Mouse (Mus musculus) gastrocnemius, postnatal 14 days (tissue): Measurements from ENCODE around the gene Crlf1. TPM values are rescaled to one million over a fixed set of nuclear protein-coding genes. Genes with fewer than 3 reads are reported as not detected.
A peak's percentile ranks its signal among the peaks of the same experiment; 100 is the strongest.

Experiments used
- DNase-seq: peaks from one replicate; pipeline ENCODE4 v3.0.0; 2021; ENCODE audit warnings: mixed read lengths
- intact Hi-C: fragments of 180-260 bp; cut with DNase I; formaldehyde crosslinking; loops from one replicate; pipeline ENCODE4 v1.15.1; 2025; ENCODE audit warnings: low total_unique reads
- total RNA-seq, 2 experiments: library from RNA; stranded (reverse); gene quantifications; 2 replicates each; pipeline ENCODE4 v1.2.3; 2021

Gene Crlf1
- total RNA-seq, 2 experiments from 2014 or later, result 1.5 to 1.9 TPM

- peak; percentile 62 for DNase-seq
Measured at GRCm38 (mm10) chr8:70467229-70467725, 25.7 kb upstream of the Crlf1 start.

DNA sequence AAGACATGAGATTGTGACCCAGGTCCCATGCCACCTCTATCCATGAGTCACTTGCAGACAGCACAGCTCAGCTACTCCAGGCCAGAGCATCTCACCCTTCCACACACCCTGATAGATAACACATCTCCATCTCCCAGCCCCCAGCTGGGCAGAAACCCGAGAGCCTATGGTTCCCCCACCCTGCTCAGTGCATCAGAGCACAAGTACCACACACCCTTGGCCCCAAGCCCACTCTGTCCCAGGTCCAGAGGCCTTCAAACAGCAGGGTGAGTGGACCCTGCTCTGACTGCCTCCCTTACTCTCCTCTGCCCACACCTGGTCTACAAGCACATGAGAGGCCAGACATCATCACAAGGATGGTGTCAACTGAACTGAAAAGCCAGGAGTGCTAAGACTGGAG, 25.1 kb upstream of the Crlf1 start:
- intact Hi-C loops, result no loop called here

More at GRCm38 (mm10) chr8:70467229-70467725, 25.7 kb upstream of the Crlf1 start:
- intact Hi-C loops, result no loop called here

DNA sequence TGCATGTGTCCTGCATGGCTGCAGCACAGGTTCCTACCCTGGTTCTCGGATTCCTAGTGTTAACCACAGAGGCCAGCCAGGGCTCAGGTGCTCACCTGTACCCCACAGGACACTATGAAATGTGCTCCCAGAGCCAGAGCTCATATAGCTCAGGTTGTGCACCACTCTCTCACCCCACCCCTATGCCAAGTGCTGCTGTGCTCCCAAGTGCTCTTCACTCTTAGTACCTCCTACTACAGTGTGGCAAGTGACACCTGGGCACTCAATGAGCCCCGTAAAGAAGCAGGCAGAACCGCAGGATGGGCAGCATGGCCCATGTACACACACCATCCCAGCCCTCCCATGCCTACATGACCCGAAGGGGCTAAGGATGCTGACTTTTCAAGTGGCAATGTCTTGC, 24.2 kb upstream of the Crlf1 start:
- intact Hi-C loops, result no loop called here
- DNase-seq, result no peak

More for the DNA sequence above, 25.1 kb upstream of the Crlf1 start:
- DNase-seq, result no peak

- no peak for DNase-seq
- intact Hi-C loops, result no loop called here
Measured at GRCm38 (mm10) chr8:70469295-70469916, 23.6 kb upstream of the Crlf1 start.

DNA sequence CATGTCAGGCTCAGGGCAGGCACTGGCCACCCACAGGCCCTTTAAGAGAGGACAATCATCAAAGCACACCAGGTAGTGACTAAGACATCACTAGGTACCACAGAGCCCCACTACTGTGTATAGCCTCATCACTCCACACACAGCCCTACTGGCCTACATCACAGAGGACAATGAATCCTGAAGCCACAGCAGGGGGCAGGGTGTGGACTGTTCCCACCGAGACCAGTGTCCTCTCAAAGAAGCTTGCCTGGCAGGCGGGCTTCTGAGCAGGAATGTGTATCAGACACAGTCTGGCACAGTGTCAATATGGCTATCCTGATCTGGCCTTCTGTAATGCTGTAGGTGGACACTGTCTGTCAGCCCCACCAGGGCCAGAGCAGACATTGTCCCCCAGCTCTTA, 23.0 kb upstream of the Crlf1 start:
- DNase-seq, result no peak
- intact Hi-C loops, result no loop called here

DNA sequence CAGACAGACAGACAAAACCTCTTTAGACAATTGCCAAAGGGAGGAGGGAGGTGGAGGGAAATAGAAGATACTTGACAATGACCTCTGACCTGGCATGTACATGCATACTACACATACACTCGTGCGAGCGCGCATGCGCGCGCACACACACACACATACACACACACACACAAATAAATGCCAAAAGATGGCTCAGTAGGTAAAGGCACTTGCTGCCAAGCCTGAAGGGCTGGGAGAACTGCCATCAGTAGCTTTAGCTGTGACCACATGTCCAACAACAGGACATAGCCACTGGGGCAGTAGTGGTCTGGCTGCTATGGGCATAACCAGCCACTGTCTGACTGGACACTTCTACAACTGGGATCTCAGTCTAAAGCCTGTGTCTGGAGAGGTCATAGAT, 21.1 kb upstream of the Crlf1 start:
- DNase-seq, result no peak
- intact Hi-C loops, result no loop called here

GRCm38 (mm10) chr8:70476333-70477268, 16.4 kb upstream of the Crlf1 start, which contains the start of gene Klhl26:
Gene Klhl26, minus strand, starts transcription at chr8:70476968.
- DNase-seq, result peak; percentile 95
- intact Hi-C loops, result no loop called here

- DNase-seq, result no peak
- intact Hi-C loops, result no loop called here
Measured at GRCm38 (mm10) chr8:70477269-70477982, 15.5 kb upstream of the Crlf1 start.

DNA sequence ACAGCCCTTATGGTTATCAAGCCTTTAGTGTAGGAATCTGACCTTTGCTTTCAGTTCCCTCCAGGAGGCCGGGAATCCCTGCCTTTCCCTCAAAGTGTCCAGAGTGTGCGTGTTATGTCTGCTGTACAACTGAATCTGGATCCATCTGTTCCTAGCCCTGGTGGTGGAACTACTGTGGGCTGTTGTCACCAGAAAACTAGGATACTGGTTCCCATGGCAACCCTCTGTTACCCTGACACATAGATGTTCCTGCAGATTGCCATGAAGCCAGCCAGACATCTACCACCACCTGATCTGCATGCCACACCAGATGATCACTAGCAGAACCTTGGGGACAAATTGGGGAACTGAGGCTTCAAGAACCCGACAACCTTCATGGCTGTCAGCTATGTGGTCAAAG, 11.1 kb upstream of the Crlf1 start:
- intact Hi-C loops, result no loop called here
- no peak for DNase-seq

GRCm38 (mm10) chr8:70482943-70483342, 10.0 kb upstream of the Crlf1 start:
- DNase-seq, result no peak
- intact Hi-C loops, result no loop called here

- intact Hi-C loops, result no loop called here
- no peak for DNase-seq
Measured at GRCm38 (mm10) chr8:70486191-70486681, 6.7 kb upstream of the Crlf1 start.

- intact Hi-C loops, result no loop called here
- no peak for DNase-seq
Measured at GRCm38 (mm10) chr8:70486941-70487520, 5.9 kb upstream of the Crlf1 start, which contains the start of gene Tmem59l. Gene Tmem59l, minus strand, starts transcription at chr8:70487358.

GRCm38 (mm10) chr8:70487993-70488796, 4.8 kb upstream of the Crlf1 start:
- no peak for DNase-seq
- intact Hi-C loops, result no loop called here

DNA sequence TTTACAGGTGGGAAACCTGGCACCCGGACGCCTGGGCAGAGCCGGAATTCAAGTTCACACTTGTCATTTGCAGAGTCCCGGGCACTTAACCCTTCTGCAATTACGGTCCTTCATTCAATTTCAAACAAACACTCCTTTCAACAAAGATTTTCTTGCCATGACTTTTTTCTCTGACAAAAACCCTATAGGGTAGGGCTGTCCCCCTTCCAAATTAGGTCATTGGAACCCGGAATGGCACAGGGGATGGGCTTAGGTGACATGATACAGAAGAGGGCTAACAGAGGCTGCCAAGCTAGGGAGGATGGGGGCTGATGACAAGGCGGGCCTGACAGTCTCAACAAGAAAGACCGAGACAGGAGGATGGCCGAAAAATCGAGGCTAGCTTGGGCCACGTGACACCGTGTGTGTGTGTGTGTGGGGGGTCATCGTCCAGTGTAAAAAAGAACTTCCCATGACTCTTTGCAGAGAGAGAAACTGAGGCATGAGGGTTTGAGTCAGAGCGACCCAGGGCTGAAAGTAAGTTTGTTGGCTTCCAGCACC, 4.0 kb upstream of the Crlf1 start:
- intact Hi-C loops, result no loop called here
- no peak for DNase-seq

GRCm38 (mm10) chr8:70489576-70489975, 3.4 kb upstream of the Crlf1 start:
- intact Hi-C loops, result no loop called here
- no peak for DNase-seq

GRCm38 (mm10) chr8:70490061-70490879, 2.7 kb upstream of the Crlf1 start:
- intact Hi-C loops, result loop anchor here (10.0 kb wide), 1 partner anchor 45 kb away; no protein-coding TSS in a partner anchor
- DNase-seq, result no peak

- intact Hi-C loops, result loop anchor here (10.0 kb wide), 1 partner anchor 46 kb away; no protein-coding TSS in a partner anchor
- no peak for DNase-seq
Measured at GRCm38 (mm10) chr8:70490880-70491495, 2.0 kb upstream of the Crlf1 start.
